Mouse (Mus musculus) lung, adult 2 months (tissue): Measurements from ENCODE around the gene Sftpd.

Experiments
- CTCF ChIP-seq: fragments of 200-500 bp; IDR thresholded peaks from 2 replicates; pipeline ENCODE4 v1.5.1; 2011; ENCODE audit warnings: mild to moderate bottlenecking, low read length, control low read depth; ENCODE audit not compliant: insufficient read depth
- POLR2A ChIP-seq: fragments of 200-500 bp; IDR thresholded peaks from 2 replicates; pipeline ENCODE4 v1.6.1; 2011; ENCODE audit warnings: low read depth, mild to moderate bottlenecking, control low read depth, low read length, borderline replicate concordance; ENCODE audit errors: extremely low read depth

GRCm38 (mm10) chr14:41174802-41175201, 10.1 kb downstream of the Sftpd start:
- TF ChIP-seq CTCF (no peak), POLR2A (no peak)
